Mouse (Mus musculus): ENCODE data around the gene Cacna1a.
A peak's percentile ranks its signal among the peaks of the same experiment; 100 is the strongest.
"Not testable (repeated sequence)": the region's sequence is repeated elsewhere in the genome, so short reads cannot be mapped to it uniquely, and the experiment has no call there.

Cacna1a gene

GRCm38 (mm10) chr8:84471271-84471995, 83.2 kb downstream of the Cacna1a start:
- no peak for DNase-seq (ENCODE audit: low spot score in 2 of 2)

- no peak for DNase-seq (ENCODE audit: low spot score in 2 of 2)
Measured at GRCm38 (mm10) chr8:84474456-84474855, 86.2 kb downstream of the Cacna1a start.

- DNase-seq (ENCODE audit: low spot score in 2 of 2): no peak
Measured at GRCm38 (mm10) chr8:84477341-84477740, 89.1 kb downstream of the Cacna1a start.

DNA sequence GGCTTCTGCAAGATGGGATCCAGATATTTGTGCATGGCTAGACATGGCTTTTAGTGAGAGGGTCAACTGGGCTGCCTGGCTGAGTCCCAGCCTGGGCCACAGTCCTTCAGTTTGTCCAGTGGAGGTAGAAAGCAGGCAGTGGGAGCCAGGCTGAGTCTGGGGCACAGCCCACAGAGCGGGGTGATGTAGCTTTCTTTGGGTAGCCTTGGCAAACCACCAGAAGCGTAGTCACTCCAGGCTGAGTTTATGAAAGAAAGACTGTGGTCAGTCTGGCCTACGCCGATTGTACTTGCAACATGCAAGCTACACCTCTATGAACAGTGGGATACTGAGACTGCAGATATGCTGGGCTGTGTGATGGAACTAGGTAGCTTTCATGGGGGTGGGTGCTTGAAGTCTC, 94.8 kb downstream of the Cacna1a start:
- DNase-seq (ENCODE audit: low spot score in 2 of 2): no peak

DNA sequence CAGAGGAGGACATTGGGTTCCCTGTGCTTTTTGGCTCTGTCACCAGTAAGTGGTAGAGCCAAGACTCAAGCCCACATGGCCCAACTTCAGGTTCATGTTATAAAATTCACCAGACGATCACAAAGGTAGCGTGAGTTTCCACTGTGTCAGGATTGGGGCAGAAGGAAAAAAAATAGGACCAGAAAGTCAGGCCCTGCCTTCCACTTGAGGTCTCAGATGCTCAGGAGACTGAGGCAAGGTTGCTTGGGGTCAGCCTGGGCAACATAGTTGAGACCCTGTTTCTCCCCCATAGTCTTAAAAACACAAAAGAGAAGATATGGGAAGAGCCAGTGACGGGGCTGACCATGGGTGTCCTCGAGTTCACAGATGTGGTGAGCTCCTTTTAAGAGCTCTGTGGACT, 97.1 kb downstream of the Cacna1a start:
- DNase-seq (ENCODE audit: low spot score in 2 of 2): no peak

- no peak for DNase-seq (ENCODE audit: low spot score in 2 of 2)
Measured at GRCm38 (mm10) chr8:84485864-84486263, 97.6 kb downstream of the Cacna1a start.

DNA sequence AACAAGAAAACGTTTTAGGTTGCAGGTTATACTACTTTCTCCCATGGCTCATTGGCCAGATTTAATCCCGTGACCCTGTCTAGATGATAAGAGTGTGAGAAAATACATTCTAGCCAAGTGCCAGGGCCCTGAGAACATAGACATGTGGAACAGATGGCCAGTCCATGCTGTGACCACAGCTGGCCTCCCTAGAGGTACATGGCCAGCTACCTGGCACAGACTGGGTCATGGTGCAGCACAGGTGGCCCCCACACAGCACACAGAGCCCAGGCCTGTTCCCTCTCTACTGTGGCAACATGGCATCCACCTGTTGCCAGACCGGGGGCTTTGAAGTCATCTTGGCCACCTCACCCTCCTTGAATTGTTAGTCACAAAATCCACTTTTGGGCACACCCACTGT, 101.0 kb downstream of the Cacna1a start:
- DNase-seq (ENCODE audit: low spot score in 2 of 2): no peak

DNA sequence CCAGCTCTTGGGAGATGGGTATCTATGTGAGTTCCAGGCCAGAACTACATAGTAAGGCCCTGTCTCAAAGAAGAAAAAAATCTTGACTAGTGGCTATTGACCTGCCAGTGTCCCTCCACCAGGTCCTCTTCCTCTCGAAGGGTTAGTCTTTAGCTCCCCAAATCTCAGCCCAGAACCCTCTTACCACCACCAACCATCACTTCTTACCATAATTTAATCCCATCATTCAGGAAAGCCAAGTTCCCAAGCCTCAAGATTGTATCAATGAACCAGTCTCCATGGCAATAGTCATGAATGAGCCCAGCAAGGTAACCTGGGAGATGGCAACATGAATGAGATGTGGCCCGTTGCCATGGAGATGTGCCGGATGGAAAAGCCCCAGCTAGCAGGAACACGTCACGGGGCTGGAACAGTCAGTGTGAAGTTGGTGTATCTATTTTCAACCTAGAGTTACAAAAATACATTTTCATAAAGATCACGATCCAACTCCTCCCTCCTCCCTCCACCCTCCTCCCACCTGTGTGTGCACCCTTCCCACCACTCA, 106.4 kb downstream of the Cacna1a start:
- peak; percentile 72 to 81 for DNase-seq (ENCODE audit: low spot score in 2 of 2)

- DNase-seq (ENCODE audit: low spot score in 2 of 2): no peak
Measured at GRCm38 (mm10) chr8:84501181-84501580, 112.9 kb downstream of the Cacna1a start.

- DNase-seq (ENCODE audit: low spot score in 2 of 2): no peak
Measured at GRCm38 (mm10) chr8:84501671-84502308, 113.5 kb downstream of the Cacna1a start.

DNA sequence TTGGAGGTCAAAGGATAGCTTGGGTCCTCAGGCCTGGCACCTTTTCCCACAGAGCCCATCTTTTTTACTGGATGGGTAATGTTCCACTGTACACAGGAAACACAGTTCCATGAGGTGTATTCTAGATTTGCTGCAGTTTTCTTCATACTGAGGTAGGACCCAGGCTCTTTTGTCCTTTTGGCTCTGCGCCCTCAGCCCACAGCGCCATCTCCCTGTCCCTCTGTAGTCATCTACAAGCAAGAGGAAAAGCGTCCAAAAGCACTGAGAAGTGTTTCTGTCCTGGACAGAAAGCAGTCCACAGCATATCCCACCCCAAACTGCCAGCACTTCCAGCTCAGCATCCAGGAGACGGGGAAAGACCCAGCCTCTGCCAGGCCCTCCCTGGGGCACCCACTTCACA, 114.4 kb downstream of the Cacna1a start:
- no peak for DNase-seq (ENCODE audit: low spot score in 2 of 2)

- no peak for DNase-seq (ENCODE audit: low spot score in 2 of 2)
Measured at GRCm38 (mm10) chr8:84507220-84507619, 119.0 kb downstream of the Cacna1a start.

- DNase-seq (ENCODE audit: low spot score in 2 of 2): not testable (repeated sequence)
Measured at GRCm38 (mm10) chr8:84509764-84510163, 121.5 kb downstream of the Cacna1a start.

- DNase-seq (ENCODE audit: low spot score in 2 of 2): no peak
Measured at GRCm38 (mm10) chr8:84511621-84512020, 123.4 kb downstream of the Cacna1a start.

DNA sequence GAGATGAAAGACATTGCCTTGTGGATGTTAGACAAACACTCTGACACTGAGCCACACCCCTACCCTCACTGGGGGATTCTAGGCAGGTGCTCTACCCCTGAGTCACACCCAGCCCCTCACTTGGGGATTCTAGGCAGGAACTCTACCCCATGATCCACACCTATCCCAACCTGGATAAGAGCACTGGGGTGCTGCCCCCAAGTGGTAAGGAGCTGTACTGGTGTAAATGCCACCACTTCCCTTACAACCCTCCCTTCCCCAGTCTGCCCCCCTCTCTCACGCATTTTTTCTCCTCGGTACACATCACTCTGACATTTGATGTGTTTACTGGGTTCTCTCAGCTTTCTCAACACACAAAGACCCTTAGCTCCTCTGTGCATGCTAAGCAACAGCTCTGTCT, 125.5 kb downstream of the Cacna1a start:
- no peak for DNase-seq (ENCODE audit: low spot score in 2 of 2)

DNA sequence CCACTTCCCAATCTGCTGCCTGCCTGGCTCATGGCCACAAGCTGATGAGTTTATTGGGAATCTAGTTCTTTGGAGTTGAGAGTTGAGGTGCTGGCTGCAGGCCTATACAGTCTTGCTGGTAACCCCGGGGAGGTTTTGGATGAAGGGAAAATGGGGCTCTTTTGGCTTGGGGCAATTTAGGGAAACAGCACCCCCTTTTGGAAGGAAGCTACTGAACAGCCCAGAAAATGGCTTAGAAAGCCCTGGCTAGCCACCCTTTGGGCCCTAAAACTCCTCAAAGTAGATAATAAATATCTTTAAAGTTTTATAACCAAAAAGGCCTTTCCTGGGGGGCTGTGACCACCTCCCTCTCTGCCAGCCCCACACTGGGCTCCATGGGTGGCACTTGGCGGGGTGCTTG, 129.9 kb downstream of the Cacna1a start:
- DNase-seq (ENCODE audit: low spot score in 2 of 2): no peak

DNA sequence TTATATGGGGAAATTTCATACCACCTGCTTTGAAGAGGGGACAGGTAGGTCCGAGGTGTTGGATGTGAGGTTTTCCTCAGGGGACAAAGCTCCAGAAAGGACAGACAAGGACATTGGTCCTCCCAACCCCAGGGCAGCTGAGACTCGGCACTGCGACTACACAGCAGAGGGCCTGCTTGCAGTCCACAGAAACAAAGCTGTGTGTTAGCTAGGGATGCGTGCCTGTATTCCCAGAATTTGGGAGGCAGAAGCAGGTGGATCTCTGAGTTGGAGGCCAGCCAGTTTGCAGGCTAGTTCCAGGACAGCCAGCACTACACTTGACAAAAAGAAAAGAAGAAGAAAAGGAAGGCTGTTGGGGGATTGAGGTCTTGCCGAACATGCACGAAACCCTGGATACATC, 130.5 kb downstream of the Cacna1a start:
- no peak for DNase-seq (ENCODE audit: low spot score in 2 of 2)

DNA sequence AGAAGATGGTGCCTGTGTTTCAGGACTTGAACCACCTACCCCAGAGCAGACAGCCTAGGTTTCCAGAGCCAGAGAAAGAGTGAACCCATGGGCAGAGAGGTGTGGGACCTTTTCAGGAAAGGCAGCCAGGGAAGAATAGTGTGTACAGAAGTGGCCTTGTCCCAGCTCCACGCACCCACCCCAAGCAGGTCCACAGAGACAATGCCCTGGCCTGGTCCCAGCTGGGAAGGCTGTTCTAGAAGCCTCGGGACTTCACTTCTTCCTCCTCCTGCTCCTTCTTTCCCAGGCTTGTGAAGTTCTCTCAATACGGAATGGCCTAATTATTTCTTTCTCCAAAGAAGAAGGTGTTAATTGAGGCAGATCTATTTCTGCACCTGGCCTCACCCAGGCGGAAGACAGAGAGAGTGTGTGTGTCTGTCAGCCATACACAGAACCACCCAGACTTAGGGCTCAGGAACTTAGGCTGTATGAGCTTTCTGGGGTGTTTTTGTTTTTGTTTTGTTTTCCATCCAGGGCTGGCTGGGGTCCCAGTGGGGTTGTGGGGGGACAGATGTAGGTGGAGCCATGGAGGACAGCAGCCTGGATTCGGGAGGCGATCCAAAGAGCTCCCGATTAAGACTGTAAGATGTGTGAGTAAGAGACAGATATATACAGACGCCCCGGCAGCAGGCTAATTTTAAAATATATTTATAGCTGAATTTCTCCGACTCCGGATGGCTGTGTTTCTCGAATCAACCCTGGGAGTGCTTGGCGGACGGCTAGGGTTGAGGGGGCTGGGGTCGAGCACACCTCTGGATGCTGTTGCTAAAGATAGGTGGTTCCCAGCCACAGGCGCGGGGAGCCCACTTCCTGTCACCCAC, 131.8 kb downstream of the Cacna1a start:
- peak in 1 of 2 experiments; percentile 52 for DNase-seq (ENCODE audit: low spot score in 2 of 2)

DNA sequence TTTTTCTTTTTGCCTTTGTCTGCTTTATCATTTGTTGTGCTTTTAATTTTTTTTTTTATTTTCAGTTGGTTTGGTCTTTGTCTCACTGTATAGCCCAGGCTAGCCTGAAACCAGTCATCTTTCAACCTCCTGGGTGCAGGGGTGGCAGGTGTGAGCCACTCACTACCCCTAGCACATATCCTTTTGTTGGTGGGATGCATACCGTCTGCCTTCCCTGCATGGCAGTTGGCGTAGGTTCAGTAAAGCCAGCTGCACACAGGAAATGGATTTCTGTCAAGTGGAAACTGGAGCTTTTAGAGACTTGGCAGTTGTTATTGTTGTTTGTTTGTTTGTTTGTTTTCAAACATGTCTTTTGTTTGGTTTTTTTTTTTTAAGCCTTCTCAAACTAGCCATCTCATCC, 132.8 kb downstream of the Cacna1a start:
- DNase-seq (ENCODE audit: low spot score in 2 of 2): no peak

GRCm38 (mm10) chr8:84528036-84528435, 139.8 kb downstream of the Cacna1a start:
- no peak for DNase-seq (ENCODE audit: low spot score in 2 of 2)

DNA sequence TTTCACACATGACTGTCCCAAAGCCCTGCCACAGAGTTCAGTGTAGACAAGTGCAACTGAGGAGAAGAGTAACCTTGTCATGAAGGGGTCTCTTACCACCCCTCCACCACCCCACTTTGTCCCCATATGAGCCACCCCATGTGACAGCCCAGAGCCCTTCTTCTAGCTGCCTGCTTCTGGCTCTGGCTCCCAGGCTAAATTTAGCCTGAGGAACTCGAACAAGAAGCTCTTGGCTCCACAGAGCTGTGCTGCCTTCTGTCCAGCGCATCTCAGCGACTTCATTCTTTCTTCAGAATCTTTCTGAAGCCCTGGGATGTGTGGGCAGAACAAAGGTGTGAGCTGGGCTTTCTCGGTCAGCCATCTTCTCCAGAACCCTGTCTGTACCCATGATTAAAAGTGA, 141.3 kb downstream of the Cacna1a start:
- no peak for DNase-seq (ENCODE audit: low spot score in 2 of 2)

- DNase-seq (ENCODE audit: low spot score in 2 of 2): no peak
Measured at GRCm38 (mm10) chr8:84532725-84533124, 144.5 kb downstream of the Cacna1a start.

All from frontal cortex, postnatal 25 days (tissue).